Mouse (Mus musculus): Measurements from ENCODE around the gene Kcnj15. TPM values are rescaled to one million over a fixed set of nuclear protein-coding genes. Genes with fewer than 3 reads are reported as not detected.

Gene Kcnj15
- polyA plus RNA-seq, 1 experiment from 2014 or later: 5.3 TPM

GRCm38 (mm10) chr16:95256648-95257047 lies 710 bp upstream of the Kcnj15 start:
- H3K4me2 ChIP-seq: no peak overlapping the region
- H3K4me3 ChIP-seq: no peak overlapping the region
- WGBS: 70% methylated on average over 2 of the region's 2 CpGs
- no peaks in the 10 kb centered on the region for H3K36me3 ChIP-seq
- H3K4me1 ChIP-seq: peaks cover 34% of the 10 kb centered on the region
- ATAC-seq (ENCODE audit: insufficient number of reproducible peaks, low FRiP score, low TSS enrichment, low read depth): no peak
- no peaks in the 10 kb centered on the region for H3K9me3 ChIP-seq
- H3K9ac ChIP-seq: no peak overlapping the region
- H3K27me3 ChIP-seq: no peaks in the 10 kb centered on the region
- no peak overlapping the region for H3K27ac ChIP-seq

DNA sequence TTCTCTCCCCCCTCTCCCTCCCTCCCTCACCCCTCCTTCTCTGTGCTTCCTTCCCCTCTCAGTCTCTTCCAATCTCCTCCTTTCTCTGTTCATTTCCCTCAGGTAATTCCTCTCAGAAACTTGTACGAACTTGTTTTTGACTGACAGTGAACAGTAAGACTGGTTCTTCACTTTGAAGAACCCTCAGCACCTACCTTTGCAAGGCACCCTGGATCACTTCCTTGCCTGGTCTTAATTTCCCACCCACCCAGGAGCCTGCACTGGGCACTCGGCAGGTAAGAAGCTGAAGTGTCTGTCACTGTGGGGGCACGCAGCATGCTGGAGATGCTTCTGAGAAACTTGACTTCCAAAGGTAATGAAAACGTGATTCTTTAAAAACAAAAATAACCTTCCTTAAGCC lies 742 bp downstream of the Kcnj15 start:
- H3K9ac ChIP-seq: 0 out of 2 replicates have a peak overlapping the region, but pooled peaks have one; percentile 17
- peak overlapping the region; percentile 24; the same call in 1 of the 2 replicates for H3K4me2 ChIP-seq
- H3K9me3 ChIP-seq: no peaks in the 10 kb centered on the region
- no peaks in the 10 kb centered on the region for H3K27me3 ChIP-seq
- 22% methylated on average over 4 of the region's 4 CpGs for WGBS
- ATAC-seq (ENCODE audit: insufficient number of reproducible peaks, low FRiP score, low TSS enrichment, low read depth): no peak
- H3K4me3 ChIP-seq: peak overlapping the region; percentile 21; the same call in 1 of the 2 replicates
- H3K36me3 ChIP-seq: no peaks in the 10 kb centered on the region
- H3K4me1 ChIP-seq: peaks cover 38% of the 10 kb centered on the region
- peak overlapping the region; percentile 62; the same call in 1 of the 2 replicates for H3K27ac ChIP-seq

DNA sequence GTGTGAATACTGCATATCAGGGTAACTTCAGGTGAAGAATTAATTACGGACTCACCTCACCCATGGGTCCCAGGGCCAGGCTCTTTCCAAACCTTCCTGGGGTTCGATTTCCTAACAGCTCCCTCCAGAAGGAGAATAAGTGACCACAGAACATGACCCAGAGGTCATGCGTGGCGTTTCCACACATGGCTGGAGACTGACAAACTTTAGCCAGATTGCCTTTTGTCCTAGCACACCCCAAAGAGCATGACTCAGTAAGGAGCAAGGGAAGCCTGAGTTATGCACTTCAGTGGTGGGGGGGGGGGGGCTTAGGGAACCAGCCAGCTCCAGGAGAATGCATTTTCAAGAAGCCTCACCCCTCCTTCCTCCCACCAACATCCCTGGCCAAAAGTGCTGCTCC lies 2.1 kb downstream of the Kcnj15 start:
- H3K27me3 ChIP-seq: no peaks in the 10 kb centered on the region
- H3K9me3 ChIP-seq: no peaks in the 10 kb centered on the region
- H3K4me2 ChIP-seq: 0 out of 2 replicates have a peak overlapping the region, but pooled peaks have one; percentile 24
- no peak for ATAC-seq (ENCODE audit: insufficient number of reproducible peaks, low FRiP score, low TSS enrichment, low read depth)
- peaks cover 42% of the 10 kb centered on the region for H3K4me1 ChIP-seq
- H3K4me3 ChIP-seq: no peak overlapping the region
- H3K9ac ChIP-seq: no peak overlapping the region
- 44% methylated on average over 4 of the region's 4 CpGs for WGBS
- H3K27ac ChIP-seq: no peak overlapping the region; the same call in 1 of the 2 replicates
- H3K36me3 ChIP-seq: no peaks in the 10 kb centered on the region

DNA sequence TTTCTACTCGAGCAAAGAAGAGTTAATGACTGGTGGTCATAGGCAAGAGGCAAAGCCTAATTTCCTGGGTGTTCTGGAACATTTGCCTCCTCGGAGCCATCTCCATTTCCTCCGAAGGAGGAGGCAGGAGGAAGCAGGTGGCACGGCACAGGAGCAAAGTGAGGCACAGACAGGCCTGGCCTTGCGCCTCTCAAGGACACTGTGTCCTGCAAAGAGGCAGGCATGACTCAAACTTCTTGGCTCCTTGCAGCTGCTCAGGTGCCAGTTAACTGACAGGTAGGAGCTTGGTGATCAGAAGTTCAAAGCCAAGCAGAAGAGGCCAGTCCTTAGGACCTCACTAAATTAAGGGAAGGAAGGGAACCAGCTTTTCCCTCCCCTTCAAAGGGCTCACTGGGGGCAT lies 3.3 kb downstream of the Kcnj15 start:
- H3K4me3 ChIP-seq: no peak overlapping the region
- H3K4me1 ChIP-seq: peaks cover 42% of the 10 kb centered on the region
- no peak overlapping the region for H3K4me2 ChIP-seq
- no peaks in the 10 kb centered on the region for H3K27me3 ChIP-seq
- H3K36me3 ChIP-seq: no peaks in the 10 kb centered on the region
- H3K27ac ChIP-seq: no peak overlapping the region
- H3K9me3 ChIP-seq: no peaks in the 10 kb centered on the region
- ATAC-seq (ENCODE audit: insufficient number of reproducible peaks, low FRiP score, low TSS enrichment, low read depth): no peak
- WGBS: 63% methylated on average over 5 of the region's 5 CpGs
- H3K9ac ChIP-seq: no peak overlapping the region

GRCm38 (mm10) chr16:95261807-95262206 lies 4.4 kb downstream of the Kcnj15 start:
- Histone ChIP-seq H3K27ac (no peak overlapping the region), H3K4me3 (no peak overlapping the region), H3K4me2 (no peak overlapping the region), H3K9me3 (no peaks in the 10 kb centered on the region), H3K27me3 (no peaks in the 10 kb centered on the region), H3K9ac (no peak overlapping the region), H3K4me1 (peaks cover 42% of the 10 kb centered on the region), H3K36me3 (no peaks in the 10 kb centered on the region)
- ATAC-seq (ENCODE audit: insufficient number of reproducible peaks, low FRiP score, low TSS enrichment, low read depth): no peak
- WGBS: 54% methylated on average over 4 of the region's 4 CpGs

GRCm38 (mm10) chr16:95262706-95263363 lies 5.5 kb downstream of the Kcnj15 start:
- WGBS: 44% methylated on average over 15 of the region's 15 CpGs
- Histone ChIP-seq H3K4me2 (no peak overlapping the region), H3K36me3 (no peaks in the 10 kb centered on the region), H3K27ac (no peak overlapping the region), H3K9me3 (no peaks in the 10 kb centered on the region), H3K4me3 (no peak overlapping the region), H3K27me3 (no peaks in the 10 kb centered on the region), H3K4me1 (peaks cover 40% of the 10 kb centered on the region), H3K9ac (no peak overlapping the region)
- ATAC-seq (ENCODE audit: insufficient number of reproducible peaks, low FRiP score, low TSS enrichment, low read depth): no peak

- Histone ChIP-seq H3K9me3 (no peaks in the 10 kb centered on the region), H3K9ac (no peak overlapping the region), H3K4me2 (no peak overlapping the region), H3K4me1 (peaks cover 31% of the 10 kb centered on the region), H3K36me3 (no peaks in the 10 kb centered on the region), H3K27me3 (no peaks in the 10 kb centered on the region), H3K27ac (no peak overlapping the region), H3K4me3 (no peak overlapping the region)
- ATAC-seq (ENCODE audit: insufficient number of reproducible peaks, low FRiP score, low TSS enrichment, low read depth): no peak
- WGBS: 55% methylated on average over 5 of the region's 5 CpGs
Observed at GRCm38 (mm10) chr16:95264324-95264723, 7.0 kb downstream of the Kcnj15 start.

DNA sequence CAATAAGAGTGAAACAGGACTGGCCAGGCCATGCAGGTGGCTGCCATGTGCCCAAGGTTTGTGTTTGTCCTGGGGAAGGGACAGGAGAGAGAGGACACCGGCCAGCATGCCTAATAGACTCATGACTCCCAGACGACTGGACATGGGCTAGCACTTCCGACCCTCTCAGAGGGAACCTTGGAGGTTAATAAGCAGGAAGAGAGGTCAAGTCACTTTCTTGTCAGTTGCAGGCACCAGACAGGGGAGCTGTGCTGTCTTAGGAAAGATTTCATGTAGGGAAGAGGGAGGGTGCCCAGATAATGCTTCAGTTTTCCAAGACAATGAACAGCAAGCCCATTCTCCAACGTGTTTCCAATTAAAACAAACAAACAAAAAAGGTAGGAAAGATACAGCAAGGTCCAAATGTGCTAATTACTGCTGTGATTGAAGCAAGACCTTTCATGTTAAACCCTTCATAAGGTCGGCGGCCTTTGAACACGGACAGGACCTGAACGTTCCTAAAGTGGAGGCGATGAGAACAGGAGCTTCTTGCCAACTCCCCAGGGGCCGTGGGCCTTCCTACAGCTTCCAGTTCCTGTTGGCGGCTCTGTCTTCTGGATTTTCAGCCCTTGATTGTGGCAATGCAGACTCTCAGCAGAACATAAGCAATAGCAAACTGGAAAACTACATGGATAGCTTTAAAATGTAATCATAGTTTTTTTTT lies 10.3 kb downstream of the Kcnj15 start:
- Histone ChIP-seq H3K4me2 (no peak overlapping the region), H3K9me3 (no peaks in the 10 kb centered on the region), H3K36me3 (no peaks in the 10 kb centered on the region), H3K4me1 (peaks cover 11% of the 10 kb centered on the region), H3K27me3 (no peaks in the 10 kb centered on the region), H3K9ac (no peak overlapping the region), H3K27ac (no peak overlapping the region), H3K4me3 (no peak overlapping the region)
- WGBS: 37% methylated on average over 11 of the region's 11 CpGs
- no peak for ATAC-seq (ENCODE audit: insufficient number of reproducible peaks, low FRiP score, low TSS enrichment, low read depth)

GRCm38 (mm10) chr16:95269610-95270009 lies 12.3 kb downstream of the Kcnj15 start:
- Histone ChIP-seq H3K36me3 (no peaks in the 10 kb centered on the region), H3K4me1 (peaks cover 4% of the 10 kb centered on the region), H3K27ac (peak overlapping the region; percentile 72), H3K4me3 (no peak overlapping the region), H3K27me3 (no peaks in the 10 kb centered on the region), H3K9me3 (no peaks in the 10 kb centered on the region), H3K9ac (no peak overlapping the region), H3K4me2 (no peak overlapping the region)
- WGBS: 21% methylated on average over 6 of the region's 6 CpGs
- peak; percentile 71; the same call in 1 of the 2 replicates for ATAC-seq (ENCODE audit: insufficient number of reproducible peaks, low FRiP score, low TSS enrichment, low read depth)

- Histone ChIP-seq H3K4me3 (no peak overlapping the region), H3K4me2 (no peak overlapping the region), H3K9ac (no peak overlapping the region), H3K9me3 (no peaks in the 10 kb centered on the region), H3K36me3 (no peaks in the 10 kb centered on the region), H3K4me1 (peaks cover 4% of the 10 kb centered on the region), H3K27me3 (no peaks in the 10 kb centered on the region), H3K27ac (no peak overlapping the region)
- ATAC-seq (ENCODE audit: insufficient number of reproducible peaks, low FRiP score, low TSS enrichment, low read depth): no peak
- 83% methylated on average over 2 of the region's 2 CpGs for WGBS
Observed at GRCm38 (mm10) chr16:95273101-95273500, 15.7 kb downstream of the Kcnj15 start.

DNA sequence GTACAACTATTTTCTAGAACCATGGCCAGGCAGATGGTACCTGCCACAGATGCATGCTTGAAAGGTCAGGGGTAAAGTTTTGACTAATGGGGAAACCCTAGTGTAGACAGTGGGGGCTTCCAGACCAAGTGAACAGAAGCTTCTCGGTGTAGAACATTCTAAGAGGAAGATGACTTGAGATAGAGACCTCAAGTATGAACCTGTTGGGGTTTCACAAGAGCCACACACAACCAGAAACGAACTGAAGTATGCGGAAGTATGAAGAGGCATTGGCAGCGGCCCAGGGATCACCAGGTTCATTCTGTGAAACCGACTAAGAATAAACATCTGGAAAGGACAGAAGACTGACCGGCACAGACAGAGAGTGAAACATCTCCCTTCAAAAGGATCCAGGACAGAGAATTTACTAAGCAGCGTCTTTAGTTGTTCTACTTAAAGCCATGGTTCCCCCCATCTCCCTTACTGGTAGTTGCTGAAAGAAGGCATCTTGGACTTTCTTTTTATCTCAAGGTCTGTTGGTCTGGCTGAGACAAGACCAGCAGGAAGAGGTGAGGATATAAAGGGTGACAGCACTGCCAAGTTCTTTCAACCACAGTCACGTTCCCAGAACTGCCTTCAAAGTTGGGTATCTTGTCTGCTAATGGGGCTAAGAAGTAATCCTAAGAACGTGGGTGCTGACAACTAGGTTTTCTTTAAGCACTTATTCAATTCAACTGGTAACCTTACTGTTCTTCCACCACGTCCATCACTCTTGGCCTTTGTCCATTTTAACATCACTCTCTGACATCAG lies 18.6 kb downstream of the Kcnj15 start:
- no peak overlapping the region for H3K4me2 ChIP-seq
- no peak overlapping the region for H3K4me3 ChIP-seq
- no peaks in the 10 kb centered on the region for H3K27me3 ChIP-seq
- H3K36me3 ChIP-seq: no peaks in the 10 kb centered on the region
- ATAC-seq (ENCODE audit: insufficient number of reproducible peaks, low FRiP score, low TSS enrichment, low read depth): no peak
- H3K4me1 ChIP-seq: 0 out of 2 replicates have a peak, but pooled peaks cover 6% of the 10 kb centered on the region
- H3K27ac ChIP-seq: no peak overlapping the region
- H3K9ac ChIP-seq: no peak overlapping the region
- no peaks in the 10 kb centered on the region for H3K9me3 ChIP-seq
- WGBS: 84% methylated on average over 10 of the region's 10 CpGs

DNA sequence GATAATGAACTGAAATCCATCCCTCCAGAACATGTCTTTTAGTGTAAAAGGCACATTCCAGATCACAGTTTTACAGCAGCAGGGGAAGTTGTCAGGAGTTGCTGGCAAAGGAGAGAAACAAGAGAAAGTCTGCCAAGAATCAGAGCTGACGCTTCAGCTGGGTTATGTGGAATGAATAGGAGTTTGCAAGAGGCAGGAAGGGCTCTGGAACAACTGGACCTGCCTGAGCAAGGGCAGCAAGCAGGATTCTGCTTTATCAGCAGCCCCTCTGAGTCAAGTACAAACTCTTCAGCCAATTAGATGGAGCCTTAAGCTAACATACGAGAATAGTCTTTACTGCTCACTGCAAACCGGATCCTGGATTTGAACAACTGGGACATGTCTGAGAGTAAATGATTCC lies 21.7 kb downstream of the Kcnj15 start:
- H3K4me2 ChIP-seq: no peak overlapping the region
- no peak overlapping the region for H3K4me3 ChIP-seq
- H3K4me1 ChIP-seq: 0 out of 2 replicates have a peak, but pooled peaks cover 6% of the 10 kb centered on the region
- H3K27me3 ChIP-seq: no peaks in the 10 kb centered on the region
- no peak for ATAC-seq (ENCODE audit: insufficient number of reproducible peaks, low FRiP score, low TSS enrichment, low read depth)
- 39% methylated on average over 3 of the region's 3 CpGs for WGBS
- H3K36me3 ChIP-seq: no peaks in the 10 kb centered on the region
- no peaks in the 10 kb centered on the region for H3K9me3 ChIP-seq
- H3K27ac ChIP-seq: peak overlapping the region; percentile 67
- no peak overlapping the region for H3K9ac ChIP-seq

Measured in limb, embryonic 15.5 days (tissue).